Mouse (Mus musculus) gastrocnemius, adult 8-10 months (tissue): ENCODE results near the gene Rtn4r. TPM values are rescaled to one million over a fixed set of nuclear protein-coding genes. Genes with fewer than 3 reads are reported as not detected.

ENCODE experiments used
- DNase-seq, 2 experiments: peaks; one replicate each; pipeline ENCODE4 v3.0.0; 2022; ENCODE audit warnings: low spot score in 2 of 2
- total RNA-seq, 4 experiments: library from RNA; stranded (reverse); gene quantifications; 2 replicates each; pipeline ENCODE4 v1.2.4; 2022

Gene Rtn4r
- total RNA-seq, 4 experiments from 2014 or later: 0.15 TPM; not detected in 3

GRCm38 (mm10) chr16:18124040-18124439, 3.4 kb upstream of the Rtn4r start:
- DNase-seq: no peak

- no peak for DNase-seq
Measured at GRCm38 (mm10) chr16:18124626-18125025, 2.8 kb upstream of the Rtn4r start.

- DNase-seq: no peak
Measured at GRCm38 (mm10) chr16:18125131-18125530, 2.3 kb upstream of the Rtn4r start.

- no peak for DNase-seq
Measured at GRCm38 (mm10) chr16:18126211-18126610, 1.2 kb upstream of the Rtn4r start.

GRCm38 (mm10) chr16:18127871-18128563, 575 bp downstream of the Rtn4r start:
- DNase-seq: no peak

- DNase-seq: no peak
Measured at GRCm38 (mm10) chr16:18128564-18128935, 1.1 kb downstream of the Rtn4r start.

- DNase-seq: no peak
Measured at GRCm38 (mm10) chr16:18129413-18129812, 2.0 kb downstream of the Rtn4r start.

- no peak for DNase-seq
Measured at GRCm38 (mm10) chr16:18130288-18130687, 2.8 kb downstream of the Rtn4r start.

GRCm38 (mm10) chr16:18130705-18131104, 3.3 kb downstream of the Rtn4r start:
- no peak for DNase-seq

GRCm38 (mm10) chr16:18131245-18131939, 4.0 kb downstream of the Rtn4r start:
- no peak for DNase-seq

GRCm38 (mm10) chr16:18132026-18132425, 4.6 kb downstream of the Rtn4r start:
- no peak for DNase-seq

- no peak for DNase-seq
Measured at GRCm38 (mm10) chr16:18132575-18132974, 5.1 kb downstream of the Rtn4r start.

- DNase-seq: no peak
Measured at GRCm38 (mm10) chr16:18133133-18133920, 5.9 kb downstream of the Rtn4r start.

- DNase-seq: peak in 1 of 2 experiments; percentile 17
Measured at GRCm38 (mm10) chr16:18135196-18135595, 7.8 kb downstream of the Rtn4r start.

GRCm38 (mm10) chr16:18136015-18136414, 8.6 kb downstream of the Rtn4r start:
- no peak for DNase-seq

- DNase-seq: no peak
Measured at GRCm38 (mm10) chr16:18144201-18144600, 16.8 kb downstream of the Rtn4r start.

- no peak for DNase-seq
Measured at GRCm38 (mm10) chr16:18145341-18145867, 18.0 kb downstream of the Rtn4r start.

GRCm38 (mm10) chr16:18148208-18148876, 20.9 kb downstream of the Rtn4r start:
- no peak for DNase-seq

- no peak for DNase-seq
Measured at GRCm38 (mm10) chr16:18149205-18149604, 21.8 kb downstream of the Rtn4r start.

- no peak for DNase-seq
Measured at GRCm38 (mm10) chr16:18152189-18152588, 24.7 kb downstream of the Rtn4r start.

GRCm38 (mm10) chr16:18152769-18153445, 25.5 kb downstream of the Rtn4r start:
- no peak for DNase-seq
